Mouse (Mus musculus) neural tube, embryonic 13.5 days (tissue): Measurements from ENCODE around the gene Ciita. TPM values are rescaled to one million over a fixed set of nuclear protein-coding genes. Genes with fewer than 3 reads are reported as not detected.

Experiments used
- ATAC-seq: fragments of 200-750 bp; cut with Nextera tagmentation; 2 replicates; pipeline ENCODE4 v1.8.0; 2017; ENCODE audit warnings: low read depth, mild to moderate bottlenecking, moderate TSS enrichment, moderate library complexity
- H3K27ac ChIP-seq: fragments of 300-500 bp; sonication (generic); replicated peaks from 2 replicates; pipeline ENCODE4 v1.5.1; 2015; ENCODE audit warnings: moderate library complexity, mild to moderate bottlenecking, inconsistent platforms
- H3K27me3 ChIP-seq: fragments of 300-500 bp; sonication (generic); 2 replicates; pipeline ENCODE4 v1.6.1; 2015; ENCODE audit warnings: mild to moderate bottlenecking, inconsistent platforms
- H3K36me3 ChIP-seq: fragments of 300-500 bp; sonication (generic); 2 replicates; pipeline ENCODE4 v1.6.1; 2015; ENCODE audit warnings: mild to moderate bottlenecking, inconsistent platforms
- H3K4me1 ChIP-seq: fragments of 300-500 bp; sonication (generic); replicated peaks from 2 replicates; pipeline ENCODE4 v1.6.1; 2015; ENCODE audit warnings: inconsistent platforms
- H3K4me2 ChIP-seq: fragments of 300-500 bp; sonication (generic); 2 replicates; pipeline ENCODE4 v1.6.1; 2015; ENCODE audit warnings: inconsistent platforms, mild to moderate bottlenecking, moderate library complexity
- H3K4me3 ChIP-seq: fragments of 300-500 bp; sonication (generic); 2 replicates; pipeline ENCODE4 v1.5.1; 2015; ENCODE audit warnings: mild to moderate bottlenecking, inconsistent platforms
- H3K9ac ChIP-seq: fragments of 300-500 bp; sonication (generic); 2 replicates; pipeline ENCODE4 v1.6.1; 2015; ENCODE audit warnings: moderate library complexity, mild to moderate bottlenecking, inconsistent platforms
- H3K9me3 ChIP-seq: fragments of 300-500 bp; sonication (generic); 2 replicates; pipeline ENCODE4 v1.6.1; 2016; ENCODE audit warnings: inconsistent platforms
- WGBS: fragments of 180-500 bp; shearing (Covaris S2); methylation state at CpG from one replicate; pipeline ENCODE4 v1.1.7; 2015; 5-methylcytosine and 5-hydroxymethylcytosine counted together
- polyA plus RNA-seq: library from polyadenylated mRNA; unstranded; fragments of >200 nt; fragmentation: Nextera tagmentation; extraction: Ambion mirVana; gene quantifications from 2 replicates; pipeline ENCODE4 v1.2.1, GENCODE M21; 2015

Ciita gene
- polyA plus RNA-seq, 1 experiment from 2014 or later, result 0.35 TPM

DNA sequence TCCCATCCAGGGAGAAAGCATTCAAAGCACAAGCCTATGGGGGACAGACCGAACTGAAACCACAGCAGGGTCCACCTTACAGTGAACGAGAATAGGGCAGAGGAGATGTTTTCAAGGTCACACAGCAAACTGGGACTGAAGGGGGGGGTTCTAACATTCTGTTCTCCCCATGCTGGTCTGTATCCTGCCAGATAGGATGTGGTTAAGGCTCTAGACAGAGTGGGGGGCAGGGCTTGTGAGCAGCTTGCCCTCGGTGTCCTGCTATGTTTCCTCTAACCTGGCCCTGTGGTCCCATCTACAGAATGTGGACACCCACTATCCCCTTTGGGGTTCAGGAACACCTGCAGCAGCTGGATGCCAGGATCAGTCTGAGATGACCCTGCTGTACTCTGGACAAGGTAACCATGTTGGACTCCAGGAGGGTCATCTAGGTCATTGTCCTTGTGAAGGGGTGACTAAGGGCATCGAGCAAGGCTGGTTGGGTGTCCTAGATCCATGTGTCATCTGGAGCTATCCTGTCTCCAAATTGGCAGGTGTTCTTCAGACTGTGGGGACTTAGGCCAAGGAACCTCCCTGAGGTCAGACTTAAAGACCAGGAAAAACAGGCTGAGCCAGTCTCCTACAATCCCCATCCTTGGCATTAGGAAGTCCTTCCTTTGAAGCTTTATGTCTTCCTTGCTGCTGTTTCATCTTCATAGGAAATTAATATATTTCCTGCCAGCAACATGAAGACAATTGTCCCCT lies 45.2 kb downstream of the Ciita start:
- no peak overlapping the region for H3K27ac ChIP-seq
- no peaks in the 10 kb centered on the region for H3K27me3 ChIP-seq
- no peaks in the 10 kb centered on the region; the same call in 1 of the 2 replicates for H3K4me1 ChIP-seq
- no peak overlapping the region for H3K9ac ChIP-seq
- ATAC-seq, result no peak
- peaks cover 14% of the 10 kb centered on the region for H3K36me3 ChIP-seq
- 93% methylated on average over 4 of the region's 4 CpGs for WGBS
- no peak overlapping the region for H3K4me3 ChIP-seq
- no peak overlapping the region for H3K4me2 ChIP-seq
- no peaks in the 10 kb centered on the region for H3K9me3 ChIP-seq

DNA sequence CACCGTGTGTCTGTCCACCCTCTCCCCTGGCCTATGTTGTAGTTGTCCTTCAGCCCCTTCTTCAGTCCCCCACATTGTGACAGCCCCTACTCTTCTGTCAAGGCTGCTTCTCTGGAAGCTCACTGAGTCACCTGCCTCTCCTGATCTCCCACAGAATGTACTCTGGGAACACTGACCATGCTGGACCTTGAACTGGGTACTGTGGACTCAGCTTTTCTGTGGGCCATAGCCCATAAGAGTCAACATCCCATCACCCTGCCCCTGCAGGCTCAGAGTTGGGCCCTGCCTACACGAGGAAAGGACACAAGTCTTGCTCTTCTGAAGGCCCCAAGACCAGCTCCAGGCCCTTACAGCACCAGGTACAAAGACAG lies 45.7 kb downstream of the Ciita start:
- no peak for ATAC-seq
- Histone ChIP-seq H3K4me2 (no peak overlapping the region), H3K9ac (no peak overlapping the region), H3K36me3 (peaks cover 19% of the 10 kb centered on the region), H3K27me3 (no peaks in the 10 kb centered on the region), H3K9me3 (no peaks in the 10 kb centered on the region), H3K4me1 (no peaks in the 10 kb centered on the region; the same call in 1 of the 2 replicates), H3K27ac (no peak overlapping the region), H3K4me3 (no peak overlapping the region)
- WGBS, result 66% methylated on average over 2 of the region's 2 CpGs

DNA sequence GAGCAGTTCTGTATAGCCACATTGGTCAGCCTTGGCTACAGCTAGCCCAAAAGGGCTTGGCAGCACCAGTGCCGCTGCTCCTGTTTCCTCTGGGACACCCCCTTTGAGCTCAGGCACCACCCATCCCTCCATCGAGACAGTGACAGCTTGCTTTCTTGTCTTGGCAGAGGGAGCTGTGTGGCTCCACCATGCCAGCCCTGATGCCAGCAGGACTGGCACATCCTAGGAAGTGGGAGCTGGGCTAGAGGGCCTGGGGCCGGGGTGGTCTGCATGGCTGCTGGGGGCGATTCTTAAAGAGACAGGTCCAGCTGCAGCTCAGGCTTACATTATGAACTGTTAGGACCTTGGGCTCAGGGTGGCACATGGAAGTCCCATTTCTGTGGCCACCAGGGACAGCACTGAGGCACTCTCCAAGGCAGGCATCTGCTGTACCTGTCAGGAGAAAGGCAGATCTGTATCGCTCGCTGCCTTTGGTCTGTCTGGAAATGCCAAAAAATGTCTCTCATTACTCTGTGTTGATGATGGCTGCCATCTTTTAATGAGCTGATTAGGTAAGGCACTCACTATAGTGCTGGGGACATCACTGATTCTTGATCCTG lies 47.3 kb downstream of the Ciita start:
- WGBS, result 77% methylated on average over 6 of the region's 6 CpGs
- Histone ChIP-seq H3K27me3 (no peaks in the 10 kb centered on the region), H3K36me3 (peaks cover 28% of the 10 kb centered on the region), H3K4me1 (no peaks in the 10 kb centered on the region), H3K9me3 (no peaks in the 10 kb centered on the region), H3K4me2 (no peak overlapping the region), H3K4me3 (no peak overlapping the region), H3K9ac (no peak overlapping the region), H3K27ac (no peak overlapping the region)
- ATAC-seq, result no peak

DNA sequence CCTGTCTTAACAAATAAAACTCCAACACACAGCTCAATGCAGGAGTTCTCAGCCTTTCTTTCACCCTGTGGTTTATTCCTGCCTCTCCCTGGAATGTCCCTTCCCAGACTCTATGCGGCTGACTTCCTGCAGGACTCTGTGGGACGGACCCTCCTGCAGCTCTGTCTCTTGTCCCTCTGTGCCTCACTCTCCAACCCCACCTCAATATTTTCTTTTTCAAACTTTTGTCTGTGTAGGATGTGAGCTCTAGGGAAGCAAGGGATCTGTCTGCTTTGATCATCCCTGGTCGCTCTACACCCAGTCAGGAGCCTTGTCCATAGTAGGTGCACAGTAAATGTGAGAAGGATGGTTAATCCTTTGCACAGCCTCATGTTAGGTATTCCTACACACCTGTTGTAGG lies 48.5 kb downstream of the Ciita start:
- ATAC-seq, result no peak
- Histone ChIP-seq H3K9me3 (no peaks in the 10 kb centered on the region), H3K4me2 (no peak overlapping the region), H3K4me1 (no peaks in the 10 kb centered on the region), H3K27me3 (no peaks in the 10 kb centered on the region), H3K36me3 (peaks cover 28% of the 10 kb centered on the region), H3K9ac (0 out of 2 replicates have a peak overlapping the region, but pooled peaks have one; percentile 5), H3K4me3 (no peak overlapping the region), H3K27ac (no peak overlapping the region)
- WGBS, result 76% methylated on average over 3 of the region's 3 CpGs

DNA sequence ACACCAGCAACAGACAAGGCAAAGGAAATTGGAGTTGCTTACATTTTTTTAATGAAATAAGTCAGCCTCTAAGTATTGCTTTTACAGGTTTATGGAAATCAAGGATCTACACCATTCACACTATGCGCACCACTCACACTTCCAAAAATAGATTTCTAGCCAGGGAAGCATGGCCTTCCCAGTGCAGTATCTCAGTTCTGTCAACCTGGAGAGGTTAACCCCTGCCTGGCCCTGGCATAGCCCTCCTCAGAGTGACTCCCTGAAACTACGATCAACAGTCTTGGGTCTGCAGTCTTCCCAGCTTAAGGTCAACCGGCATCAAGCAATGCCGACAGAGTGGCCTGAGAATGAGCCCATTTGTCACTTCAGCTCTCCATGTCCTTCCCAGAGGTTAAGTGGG lies 50.3 kb downstream of the Ciita start:
- Histone ChIP-seq H3K4me1 (0 out of 2 replicates have a peak, but pooled peaks cover 6% of the 10 kb centered on the region), H3K27ac (no peak overlapping the region)
- 93% methylated on average over 4 of the region's 4 CpGs for WGBS

DNA sequence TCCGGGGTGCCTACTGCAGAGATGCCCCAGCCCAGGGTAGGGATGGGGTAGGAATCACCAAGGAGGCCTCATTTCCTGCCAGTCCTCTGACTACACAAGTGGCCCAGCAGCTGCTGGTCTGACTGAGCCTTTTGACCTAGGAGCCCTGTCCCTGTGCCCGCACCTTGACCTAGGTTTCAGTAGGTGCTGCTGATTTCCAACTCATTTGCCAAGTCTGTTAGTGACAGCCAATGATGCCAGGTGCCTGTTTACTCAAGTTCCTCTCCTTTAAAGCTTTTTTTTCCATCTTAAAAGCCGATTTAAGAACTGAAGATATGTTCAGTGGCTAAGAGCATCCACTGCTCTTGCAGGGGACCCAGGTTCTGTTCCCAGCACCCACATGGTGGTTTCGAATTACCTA lies 53.9 kb downstream of the Ciita start:
- 89% methylated on average over 4 of the region's 4 CpGs for WGBS
- no peak for ATAC-seq

More for the DNA sequence above, 50.3 kb downstream of the Ciita start:
- no peaks in the 10 kb centered on the region for H3K27me3 ChIP-seq
- no peak for ATAC-seq
- H3K9me3 ChIP-seq, result no peaks in the 10 kb centered on the region
- no peak overlapping the region for H3K4me2 ChIP-seq
- H3K4me3 ChIP-seq, result no peak overlapping the region
- H3K9ac ChIP-seq, result no peak overlapping the region
- H3K36me3 ChIP-seq, result peaks cover 35% of the 10 kb centered on the region

DNA sequence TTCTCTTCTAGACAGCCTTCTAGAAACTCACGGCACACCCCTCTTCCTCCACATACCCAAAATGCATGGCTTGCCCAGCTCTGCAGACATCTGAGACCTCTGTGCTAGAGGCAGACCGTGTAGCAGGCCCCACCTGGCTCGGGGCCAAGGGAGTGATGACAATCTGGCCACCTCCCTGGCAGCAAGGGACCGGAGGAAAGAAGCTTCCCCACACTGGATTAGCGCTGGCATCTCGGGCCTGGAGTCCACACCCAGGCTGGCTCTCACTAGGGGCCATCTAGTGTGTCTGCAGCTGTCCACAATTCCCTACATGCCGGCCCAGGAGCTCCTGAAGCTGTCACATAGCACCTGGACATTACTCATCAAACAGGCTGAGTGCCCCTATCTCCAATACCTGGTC lies 54.7 kb downstream of the Ciita start:
- 72% methylated on average over 7 of the region's 7 CpGs for WGBS

More for the DNA sequence above, 53.9 kb downstream of the Ciita start:
- no peak overlapping the region for H3K4me3 ChIP-seq
- no peaks in the 10 kb centered on the region for H3K9me3 ChIP-seq
- no peak overlapping the region for H3K9ac ChIP-seq
- no peaks in the 10 kb centered on the region for H3K27me3 ChIP-seq
- peaks cover 34% of the 10 kb centered on the region for H3K36me3 ChIP-seq
- H3K4me1 ChIP-seq, result peaks cover 14% of the 10 kb centered on the region
- no peak overlapping the region for H3K4me2 ChIP-seq
- H3K27ac ChIP-seq, result no peak overlapping the region

DNA sequence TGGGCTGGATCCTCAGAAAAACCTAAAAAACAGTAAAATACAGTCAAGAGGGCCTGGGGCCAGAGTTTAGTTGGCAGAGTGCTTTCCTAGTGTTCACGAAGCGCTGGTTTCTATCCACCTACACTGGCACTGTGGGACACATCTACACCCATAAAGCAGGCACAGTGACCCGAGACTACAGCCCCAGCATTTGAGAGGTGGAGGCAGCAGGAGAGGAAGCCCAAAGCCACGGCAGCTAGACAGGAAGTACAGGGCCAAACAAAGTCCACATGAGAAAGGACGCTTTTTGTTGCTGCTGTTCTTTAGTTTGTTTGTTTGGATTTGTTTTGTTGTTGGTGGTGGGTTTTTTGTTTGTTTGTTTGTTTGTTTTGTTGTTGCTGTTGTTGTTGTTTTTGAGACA lies 56.5 kb downstream of the Ciita start:
- H3K36me3 ChIP-seq, result peaks cover 13% of the 10 kb centered on the region; the same call in 1 of the 2 replicates
- no peak for ATAC-seq
- H3K27me3 ChIP-seq, result no peaks in the 10 kb centered on the region
- H3K27ac ChIP-seq, result no peak overlapping the region
- H3K9me3 ChIP-seq, result no peaks in the 10 kb centered on the region
- H3K4me1 ChIP-seq, result peaks cover 39% of the 10 kb centered on the region
- no peak overlapping the region for H3K4me2 ChIP-seq
- WGBS, result 85% methylated on average over 5 of the region's 5 CpGs
- no peak overlapping the region for H3K9ac ChIP-seq
- no peak overlapping the region for H3K4me3 ChIP-seq

More for the DNA sequence above, 54.7 kb downstream of the Ciita start:
- Histone ChIP-seq H3K36me3 (peaks cover 26% of the 10 kb centered on the region), H3K27me3 (no peaks in the 10 kb centered on the region), H3K4me3 (no peak overlapping the region), H3K4me1 (peaks cover 22% of the 10 kb centered on the region), H3K4me2 (no peak overlapping the region), H3K9me3 (no peaks in the 10 kb centered on the region), H3K27ac (no peak overlapping the region), H3K9ac (no peak overlapping the region)
- no peak for ATAC-seq

DNA sequence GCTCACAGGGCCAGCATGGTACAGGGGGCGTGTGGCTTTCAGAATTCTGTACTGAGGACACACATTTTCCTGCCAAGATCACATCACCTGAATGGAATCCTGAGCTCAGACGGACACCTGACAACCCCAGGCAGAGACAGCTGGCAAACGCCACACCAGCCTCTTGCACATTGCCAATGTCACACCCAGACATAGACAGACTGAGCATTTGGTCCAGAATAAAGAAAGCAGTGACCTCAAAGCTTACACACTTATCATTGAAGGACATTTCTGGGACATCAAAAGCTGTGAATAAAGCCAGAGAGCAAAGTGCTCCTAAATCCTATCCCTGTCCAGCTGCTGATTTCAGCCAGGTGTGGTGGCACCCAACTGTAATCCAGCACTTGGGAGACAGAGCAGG lies 57.1 kb downstream of the Ciita start:
- 0 out of 2 replicates have a peak, but pooled peaks cover 7% of the 10 kb centered on the region for H3K36me3 ChIP-seq
- H3K4me3 ChIP-seq, result no peak overlapping the region
- no peaks in the 10 kb centered on the region for H3K9me3 ChIP-seq
- no peak overlapping the region for H3K27ac ChIP-seq
- ATAC-seq, result no peak
- no peak overlapping the region for H3K4me2 ChIP-seq
- H3K9ac ChIP-seq, result no peak overlapping the region
- no peaks in the 10 kb centered on the region for H3K27me3 ChIP-seq
- peaks cover 46% of the 10 kb centered on the region for H3K4me1 ChIP-seq
- WGBS, result 87% methylated on average over 3 of the region's 3 CpGs

DNA sequence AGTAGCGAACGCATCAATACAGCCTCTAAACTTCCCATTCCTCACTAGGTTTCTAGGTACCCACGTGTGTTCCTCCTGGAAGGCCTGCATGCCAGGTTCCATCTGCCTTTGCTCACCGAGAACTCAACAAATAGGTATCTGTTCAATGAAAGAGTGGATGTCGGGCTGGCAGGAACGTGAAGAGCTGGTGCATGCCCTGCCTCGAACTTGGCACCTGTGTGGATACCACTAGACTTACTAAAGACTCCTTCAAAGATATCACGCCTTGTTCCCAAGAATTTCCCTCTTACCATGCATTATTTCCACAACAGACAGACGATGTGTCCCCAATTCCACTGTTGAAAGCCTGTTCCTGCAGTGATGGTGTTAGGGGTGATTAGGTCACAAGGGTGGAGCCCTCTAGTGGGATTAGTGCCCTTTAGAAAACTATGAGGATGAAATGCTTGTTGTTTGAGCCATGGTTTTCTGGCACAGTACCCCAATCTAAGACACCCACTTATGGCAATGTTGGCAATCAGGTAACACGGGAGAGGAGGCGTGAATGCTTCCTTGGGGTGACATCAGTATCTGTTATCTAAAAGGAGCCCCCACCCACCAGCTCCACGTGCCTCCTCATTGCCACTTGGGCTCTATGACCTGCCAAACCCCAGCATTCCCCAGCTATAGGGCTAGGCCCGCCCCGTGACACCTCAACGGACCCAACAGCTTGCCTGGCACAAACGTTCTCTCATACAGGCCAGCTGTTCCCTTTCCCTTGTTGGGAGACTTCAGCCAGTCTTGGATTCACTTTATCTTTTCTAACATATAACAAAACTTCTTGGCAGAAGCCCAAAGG lies 61.1 kb downstream of the Ciita start:
- WGBS, result 74% methylated on average over 16 of the region's 16 CpGs

DNA sequence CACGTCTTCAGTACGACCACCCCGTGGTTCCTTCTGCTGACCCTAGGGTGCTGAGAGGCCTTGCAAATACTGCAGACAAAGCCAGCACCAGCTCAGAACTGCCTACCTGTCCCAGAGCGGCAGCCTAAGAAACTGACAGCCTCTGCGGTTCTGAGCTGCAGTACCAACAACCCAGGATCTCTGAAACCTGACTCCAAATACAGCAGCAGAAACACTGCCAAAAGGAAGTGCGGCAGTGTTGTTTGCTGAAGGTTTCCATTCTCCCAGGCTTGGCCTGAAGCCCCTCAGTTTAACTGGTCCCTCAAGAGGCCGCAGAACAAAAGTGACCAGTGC lies 61.7 kb downstream of the Ciita start:
- no peaks in the 10 kb centered on the region for H3K36me3 ChIP-seq
- peak overlapping the region; percentile 80 for H3K4me2 ChIP-seq
- no peaks in the 10 kb centered on the region for H3K9me3 ChIP-seq
- ATAC-seq, result no peak
- 37% methylated on average over 7 of the region's 7 CpGs for WGBS
- no peaks in the 10 kb centered on the region for H3K27me3 ChIP-seq
- H3K27ac ChIP-seq, result no peak overlapping the region; the same call in 1 of the 2 replicates
- H3K4me1 ChIP-seq, result peaks cover 55% of the 10 kb centered on the region
- peak overlapping the region; percentile 95 for H3K4me3 ChIP-seq
- peak overlapping the region; percentile 97 for H3K9ac ChIP-seq

More for the DNA sequence above, 61.1 kb downstream of the Ciita start:
- Histone ChIP-seq H3K36me3 (no peaks in the 10 kb centered on the region), H3K27me3 (no peaks in the 10 kb centered on the region), H3K4me2 (peak overlapping the region; percentile 80), H3K4me1 (peaks cover 49% of the 10 kb centered on the region), H3K9ac (peak overlapping the region; percentile 97), H3K27ac (no peak overlapping the region; the same call in 1 of the 2 replicates), H3K9me3 (no peaks in the 10 kb centered on the region), H3K4me3 (peak overlapping the region; percentile 95)
- ATAC-seq, result no peak

DNA sequence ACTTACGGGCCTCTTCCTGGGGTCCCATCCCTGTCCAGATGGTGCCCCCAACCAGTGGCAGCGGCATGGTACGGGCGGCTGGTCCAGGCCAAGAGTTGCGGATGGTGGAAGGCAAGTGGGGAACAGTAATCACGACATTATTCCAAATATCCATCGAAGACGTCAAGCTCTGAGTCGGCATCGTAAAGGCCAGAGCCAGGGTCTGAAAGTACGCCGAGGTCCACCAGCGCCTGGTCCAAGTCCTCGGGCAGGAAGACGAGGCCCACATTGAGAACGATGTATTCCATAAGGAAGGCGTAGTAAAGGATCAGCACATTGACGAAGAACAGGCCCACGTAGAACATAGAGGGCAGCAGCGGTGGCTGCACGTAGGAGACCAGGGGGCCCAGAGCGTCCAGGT lies 62.4 kb downstream of the Ciita start:
- WGBS, result 3% methylated on average over 22 of the region's 22 CpGs
- Histone ChIP-seq H3K27ac (peak overlapping the region; percentile 88), H3K4me2 (peak overlapping the region; percentile 80), H3K9me3 (no peaks in the 10 kb centered on the region), H3K27me3 (no peaks in the 10 kb centered on the region), H3K9ac (peak overlapping the region; percentile 97), H3K4me1 (peaks cover 62% of the 10 kb centered on the region), H3K36me3 (no peaks in the 10 kb centered on the region), H3K4me3 (peak overlapping the region; percentile 95)
- ATAC-seq, result peak; percentile 27
